Mouse (Mus musculus) thymus, postnatal 0 days (tissue): ENCODE measurements around the gene Mtg1. TPM values are rescaled to one million over a fixed set of nuclear protein-coding genes. Genes with fewer than 3 reads are reported as not detected.

ENCODE experiments used
- DNase-seq: peaks from one replicate; pipeline ENCODE4 v3.0.0-alpha.2; 2015; ENCODE audit warnings: low spot score
- polyA plus RNA-seq: library from polyadenylated mRNA; unstranded; fragments of >200 nt; fragmentation: Nextera tagmentation; extraction: Ambion mirVana; gene quantifications from 2 replicates; pipeline ENCODE4 v1.2.1, GENCODE M21; 2015

Mtg1 gene
- polyA plus RNA-seq, 1 experiment from 2014 or later, result 33.1 TPM

DNA sequence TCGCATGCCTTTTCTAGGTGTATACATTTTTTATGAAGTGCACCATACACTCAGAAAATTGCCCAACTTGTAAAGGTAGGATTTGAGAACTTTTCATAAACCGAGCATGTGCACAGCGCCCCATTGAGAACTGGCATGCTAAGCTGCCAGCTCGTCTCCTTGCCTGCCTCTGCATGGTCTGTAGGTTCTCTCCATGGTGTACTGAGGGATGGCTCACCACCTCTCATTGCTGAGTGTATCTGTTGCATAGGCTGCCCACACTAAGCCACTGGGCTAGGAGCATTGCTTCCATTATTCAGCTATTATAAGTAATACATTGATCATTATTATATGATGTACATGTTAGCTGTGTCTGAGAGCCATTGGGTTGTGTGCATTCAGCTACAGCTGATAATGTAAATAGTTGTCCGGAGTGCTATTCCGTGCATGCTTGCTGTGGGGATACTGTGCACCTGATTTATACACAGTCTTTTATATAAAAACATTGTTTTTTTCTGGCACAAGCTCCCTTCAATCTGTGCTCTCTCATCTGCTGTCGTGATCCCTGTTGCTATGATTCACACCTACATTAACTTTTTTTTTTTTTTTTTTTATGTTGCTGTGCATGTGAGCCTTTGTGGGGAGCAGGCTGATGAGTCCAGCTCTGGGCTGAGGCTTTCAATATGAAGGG lies 50.5 kb downstream of the Mtg1 start:
- DNase-seq, result no peak

DNA sequence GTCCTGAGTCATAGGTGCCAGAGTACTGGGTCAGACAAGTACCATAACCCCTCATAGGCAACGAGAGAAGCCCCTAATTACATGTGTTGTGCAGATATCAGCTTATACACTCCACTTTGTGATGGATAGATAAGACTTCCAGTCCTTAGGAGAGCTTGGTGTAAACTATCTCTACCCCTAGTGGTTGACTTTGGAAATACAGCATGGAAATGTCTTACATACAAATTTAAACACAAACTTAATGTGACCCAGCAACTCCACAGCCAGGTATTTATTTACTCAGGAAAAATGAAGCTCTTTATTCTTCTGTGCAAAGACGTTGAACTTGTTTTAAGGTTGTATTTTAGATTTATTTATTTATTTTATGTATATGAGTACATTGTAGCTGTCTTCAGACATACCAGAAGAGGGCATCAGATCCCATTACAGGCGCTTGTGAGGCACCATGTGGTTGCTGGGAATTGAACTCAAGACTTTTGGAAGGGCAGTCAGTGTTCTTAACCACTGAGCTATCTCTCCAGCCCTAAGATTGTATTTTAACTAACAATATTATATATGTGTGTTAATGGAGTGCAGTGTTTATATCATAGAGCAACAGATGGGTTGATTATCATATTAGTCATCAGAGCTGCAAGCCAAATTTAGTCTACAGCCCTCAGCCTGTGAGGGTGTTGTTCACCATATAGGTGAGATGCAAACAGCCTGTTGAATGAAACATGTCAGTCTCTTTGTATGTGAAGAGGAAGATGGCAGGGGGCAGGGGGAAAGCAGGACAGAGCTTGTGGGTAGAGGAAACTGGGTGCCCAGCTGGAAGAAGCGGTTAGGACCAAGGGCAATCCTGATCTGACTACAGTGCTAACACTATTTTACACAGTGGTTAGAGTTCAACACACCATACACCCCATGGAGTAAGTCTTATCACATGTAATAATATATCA lies 51.3 kb downstream of the Mtg1 start:
- DNase-seq, result peak; percentile 74

DNA sequence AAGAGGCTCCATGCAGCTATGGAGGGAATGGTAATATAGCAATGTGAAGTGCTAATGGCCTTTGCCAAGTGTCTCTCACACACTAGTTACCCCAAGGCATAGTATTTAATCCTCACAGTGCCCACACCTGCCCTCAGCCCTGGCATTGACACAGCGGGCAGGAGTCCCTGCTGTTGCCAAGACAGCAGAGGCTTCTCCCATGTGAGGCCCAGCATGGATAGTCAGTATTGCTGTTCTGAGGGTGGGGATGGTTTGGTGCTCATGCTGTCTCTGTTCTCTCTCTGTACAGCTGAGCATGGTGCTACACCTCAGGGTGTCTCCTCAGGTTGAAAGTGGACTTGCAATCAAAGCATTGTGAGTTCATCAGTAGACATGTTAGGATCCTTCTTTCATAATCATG lies 53.1 kb downstream of the Mtg1 start:
- DNase-seq, result no peak

DNA sequence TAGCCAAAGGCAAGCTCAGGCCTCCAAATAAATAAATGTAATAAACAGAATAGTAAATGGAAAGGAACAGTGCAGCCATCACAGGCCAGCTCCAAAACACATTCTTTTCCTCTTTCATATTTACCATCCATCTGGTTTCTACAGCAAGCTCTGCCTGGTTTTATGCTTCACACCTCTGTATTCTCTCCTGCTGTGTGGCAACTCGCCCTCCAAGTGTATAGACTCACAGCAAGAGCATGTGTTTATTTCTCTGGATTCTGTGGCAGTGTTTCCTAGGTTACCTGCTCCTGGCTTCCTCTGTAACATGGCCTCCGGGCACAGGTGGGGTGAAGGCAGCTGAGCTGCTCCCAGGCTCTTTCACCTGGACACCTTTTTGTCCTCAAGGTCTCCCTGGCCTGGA lies 55.1 kb downstream of the Mtg1 start:
- no peak for DNase-seq

DNA sequence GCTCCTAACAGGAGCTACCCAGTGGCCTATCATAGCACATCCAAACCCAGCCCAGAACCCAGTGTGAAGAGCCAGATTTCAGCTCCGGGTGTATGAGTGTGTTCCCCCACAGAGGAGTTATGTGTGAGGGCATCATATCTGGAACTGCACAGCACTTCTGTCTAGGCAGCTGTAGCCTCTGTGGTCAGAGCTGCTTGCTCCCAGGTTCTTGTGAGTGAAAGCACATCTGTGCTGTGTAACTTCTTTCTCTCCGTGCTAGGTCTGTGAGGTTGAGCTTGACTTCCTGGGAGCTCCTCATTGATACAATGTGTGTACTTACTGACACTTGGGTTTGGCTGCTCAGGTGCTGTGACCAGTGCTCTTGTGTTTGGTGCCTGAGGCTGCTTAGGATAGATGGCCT lies 55.5 kb downstream of the Mtg1 start:
- DNase-seq, result peak; percentile 79

DNA sequence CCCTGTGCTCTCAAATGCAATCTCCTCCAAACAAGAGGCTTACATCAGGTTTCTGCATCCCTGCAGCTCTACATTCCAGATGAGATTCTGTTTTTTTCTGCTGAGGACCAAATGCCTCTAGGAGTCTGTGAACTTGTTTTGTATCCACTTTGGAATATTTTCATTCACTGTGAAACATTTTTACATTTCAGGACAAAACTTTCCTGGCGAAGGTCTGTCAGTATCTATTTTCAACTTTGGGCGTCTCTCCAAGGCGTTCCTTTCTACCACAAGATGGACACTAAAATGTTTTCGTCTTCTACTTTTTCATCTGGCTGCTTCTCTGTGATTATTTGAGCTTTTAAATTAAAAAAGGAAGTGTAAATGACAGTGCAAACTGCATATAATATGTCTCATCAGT lies 56.7 kb downstream of the Mtg1 start:
- no peak for DNase-seq

DNA sequence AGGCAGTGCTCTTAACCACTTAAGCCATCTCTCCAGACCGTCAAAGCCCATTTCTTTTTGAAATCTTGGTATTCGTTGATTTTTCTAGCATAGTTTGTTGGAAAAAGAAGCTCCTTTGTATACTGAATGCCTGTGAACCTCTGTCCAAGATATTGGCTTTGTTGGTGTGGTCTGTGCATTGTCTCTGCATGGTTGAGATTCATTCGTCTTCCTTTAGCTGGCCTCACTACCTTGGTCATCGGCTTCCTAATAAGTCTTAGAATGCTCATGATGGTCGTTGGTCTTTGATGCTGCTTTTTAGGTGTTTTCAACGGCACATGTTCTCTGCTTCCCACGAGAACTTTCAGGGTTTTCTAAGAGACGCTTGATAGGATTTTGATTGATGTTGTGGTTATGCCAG lies 58.6 kb downstream of the Mtg1 start:
- DNase-seq, result no peak

Other genes starting within 250 kb of the Mtg1 start
- 0.90 and 1.0 TPM in 2 replicates for gene Kndc1, start 242.9 kb upstream of the Mtg1 start, polyA plus RNA-seq
- gene Utf1, start 193.8 kb upstream of the Mtg1 start, polyA plus RNA-seq, result 8.7 and 8.9 TPM in 2 replicates
- 0.71 and 0.90 TPM in 2 replicates for gene 6430531B16Rik, start 158.8 kb upstream of the Mtg1 start, polyA plus RNA-seq
- 5.3 and 6.7 TPM in 2 replicates for gene Adam8, start 145.0 kb upstream of the Mtg1 start, polyA plus RNA-seq
- 38.9 and 40.3 TPM in 2 replicates for gene Zfp511, start 101.2 kb upstream of the Mtg1 start, polyA plus RNA-seq
- 42.2 TPM in 2 replicates for gene Tubgcp2, start 100.9 kb upstream of the Mtg1 start, polyA plus RNA-seq
- 0.21 and 0.25 TPM in 2 replicates for gene Msx3, start 88.5 kb upstream of the Mtg1 start, polyA plus RNA-seq
- gene Caly, start 55.0 kb upstream of the Mtg1 start, polyA plus RNA-seq, result 0.44 and 0.52 TPM in 2 replicates
- gene Prap1, start 44.2 kb upstream of the Mtg1 start, polyA plus RNA-seq, result 1.5 and 2.3 TPM in 2 replicates
- gene Fuom, start 35.1 kb upstream of the Mtg1 start, polyA plus RNA-seq, result 27.8 and 28.6 TPM in 2 replicates
- gene Paox, start 21.8 kb upstream of the Mtg1 start, polyA plus RNA-seq, result 26.8 and 28.8 TPM in 2 replicates
- 95.0 and 102 TPM in 2 replicates for gene Echs1, start 21.1 kb upstream of the Mtg1 start, polyA plus RNA-seq
- gene Sprn, start 17.3 kb downstream of the Mtg1 start, polyA plus RNA-seq, result 0.06 and 0.07 TPM in 2 replicates
- not detected in 2 replicates for gene Olfr522, start 27.2 kb downstream of the Mtg1 start, polyA plus RNA-seq
- gene Olfr523, start 35.7 kb downstream of the Mtg1 start, polyA plus RNA-seq, result 0.08 TPM in 2 replicates
- gene Olfr524, start 68.4 kb downstream of the Mtg1 start, polyA plus RNA-seq, result 1.1 and 1.3 TPM in 2 replicates
- gene Cd163l1, start 80.7 kb downstream of the Mtg1 start, polyA plus RNA-seq, result 40.2 and 40.6 TPM in 2 replicates
- 26.5 and 34.2 TPM in 2 replicates for gene 5830411N06Rik, start 109.7 kb downstream of the Mtg1 start, polyA plus RNA-seq
- gene Olfr525, start 183.3 kb downstream of the Mtg1 start, polyA plus RNA-seq, result 0.03 and 0.08 TPM in 2 replicates
- 0.06 TPM in 1 of 2 replicates, not detected in the other for gene Olfr527, start 196.5 kb downstream of the Mtg1 start, polyA plus RNA-seq
- not detected in 2 replicates for gene Olfr60, start 224.1 kb downstream of the Mtg1 start, polyA plus RNA-seq
- 0.21 TPM in 1 of 2 replicates, not detected in the other for gene Olfr530, start 238.8 kb downstream of the Mtg1 start, polyA plus RNA-seq